Mouse (Mus musculus) adrenal gland (tissue): ENCODE measurements around the gene Atp6ap1.

Source experiments
- intact Hi-C: fragments of 180-260 bp; cut with DNase I; formaldehyde crosslinking; loops from one replicate; pipeline ENCODE4 v1.15.1; 2025
- long read RNA-seq, 2 experiments: library from polyadenylated mRNA; unstranded; transcript quantifications; one replicate each; pipeline ENCODE4 v2.0.0; 2020; ENCODE audit warnings: borderline replicate concordance in 1 of 2; ENCODE audit not compliant: insufficient replicate concordance in 1 of 2

Atp6ap1 gene
- long read RNA-seq, experiment 1, transcript Atp6ap1-201 (10 exons, 2,189 nt) = major isoform, 74 of 103 reads
- long read RNA-seq, experiment 1, partial matches to known transcripts = 27 of 103 reads
- long read RNA-seq, experiment 1, other reads (novel, unspliced or antisense) = 2 of 103 reads
- long read RNA-seq, experiment 2, transcript Atp6ap1-201 (10 exons, 2,189 nt) = major isoform, 46 of 74 reads
- long read RNA-seq, experiment 2, partial matches to known transcripts = 22 of 74 reads
- long read RNA-seq, experiment 2, other reads (novel, unspliced or antisense) = 6 of 74 reads

GRCm38 (mm10) chrX:74296538-74297448, at the start of gene Atp6ap1:
Gene Atp6ap1 (plus strand): TSS chrX:74297097.
- intact Hi-C loops = no loop called here

GRCm38 (mm10) chrX:74248651-74249050, 48.2 kb upstream of the Atp6ap1 start:
- intact Hi-C loops = loop anchor here (2.0 to 10.0 kb wide), 4 partner anchors 59 to 224 kb away; partner anchors contain the start of gene Irak1

GRCm38 (mm10) chrX:74249615-74250014, 47.3 kb upstream of the Atp6ap1 start, which contains the start of gene Flna:
Gene Flna (minus strand): TSS chrX:74249820.
- intact Hi-C loops = loop anchor here (2.0 to 10.0 kb wide), 4 partner anchors 58 to 225 kb away; partner anchors contain the start of gene Irak1

GRCm38 (mm10) chrX:74254153-74254887, 42.6 kb upstream of the Atp6ap1 start, which contains the start of gene Emd:
Gene Emd (plus strand): TSS chrX:74254687.
- intact Hi-C loops = no loop called here

GRCm38 (mm10) chrX:74254888-74255565, 41.9 kb upstream of the Atp6ap1 start:
- intact Hi-C loops = no loop called here

GRCm38 (mm10) chrX:74257746-74258145, 39.2 kb upstream of the Atp6ap1 start:
- intact Hi-C loops = no loop called here

GRCm38 (mm10) chrX:74269736-74270061, 27.2 kb upstream of the Atp6ap1 start:
- intact Hi-C loops = no loop called here

- intact Hi-C loops = no loop called here
These were observed 26.6 kb upstream of the Atp6ap1 start, which contains the start of gene Rpl10 for GRCm38 (mm10) chrX:74270062-74270901. Gene Rpl10 (plus strand): TSS chrX:74270812.

GRCm38 (mm10) chrX:74270902-74271551, 25.9 kb upstream of the Atp6ap1 start:
- intact Hi-C loops = no loop called here

- intact Hi-C loops = no loop called here
These were observed 23.2 kb upstream of the Atp6ap1 start for GRCm38 (mm10) chrX:74273422-74274322.

- intact Hi-C loops = no loop called here
These were observed 19.0 kb upstream of the Atp6ap1 start for GRCm38 (mm10) chrX:74277916-74278315.

GRCm38 (mm10) chrX:74281041-74281731, 15.7 kb upstream of the Atp6ap1 start:
- intact Hi-C loops = no loop called here

- intact Hi-C loops = no loop called here
These were observed 15.0 kb upstream of the Atp6ap1 start, which contains the start of the genes Taz and Dnase1l1 for GRCm38 (mm10) chrX:74281732-74282394. Gene Taz (plus strand): TSS chrX:74281912. Gene Dnase1l1 (minus strand): TSS chrX:74282337.

GRCm38 (mm10) chrX:74282395-74283091, 14.4 kb upstream of the Atp6ap1 start:
- intact Hi-C loops = no loop called here

- intact Hi-C loops = no loop called here
These were observed 13.8 kb upstream of the Atp6ap1 start for GRCm38 (mm10) chrX:74283092-74283437.

- intact Hi-C loops = no loop called here
These were observed 3.5 kb upstream of the Atp6ap1 start for GRCm38 (mm10) chrX:74293431-74293830.
